Mouse (Mus musculus) stomach, postnatal 0 days (tissue): Measurements from ENCODE around the gene Akap13.
A peak's percentile ranks its signal among the peaks of the same experiment; 100 is the strongest.

Experiments used
- CTCF ChIP-seq: IDR thresholded peaks from 2 replicates; pipeline ENCODE4 v1.5.1; 2016; ENCODE audit warnings: antibody characterized with exemption, low read depth, mild to moderate bottlenecking, moderate library complexity
- EP300 ChIP-seq: optimal IDR thresholded peaks from 2 replicates; pipeline ENCODE3; 2016; ENCODE audit warnings: antibody characterized with exemption

DNA sequence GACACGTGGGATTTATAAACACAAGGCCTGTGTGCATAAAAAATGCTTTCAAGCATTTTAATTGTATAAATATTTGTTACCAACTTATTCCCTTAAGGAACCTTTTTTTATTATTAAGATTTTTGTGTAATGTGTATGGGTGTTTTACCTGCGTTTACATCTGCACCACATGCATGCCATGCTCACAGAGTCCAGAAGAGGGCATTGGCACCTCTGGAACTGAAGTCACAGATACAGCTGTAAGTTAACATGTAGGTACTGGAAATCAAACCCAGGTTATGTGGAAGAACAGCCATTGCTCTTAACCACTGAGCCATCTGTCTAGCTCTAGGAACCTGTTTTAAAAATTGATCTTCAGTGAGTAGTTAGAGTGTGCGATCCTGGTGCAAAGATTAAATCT lies 232.8 kb downstream of the Akap13 start:
- TF ChIP-seq EP300 (no peak), CTCF (peak; percentile 48)
